Mouse (Mus musculus): ENCODE results near the gene Sorbs1. TPM values are rescaled to one million over a fixed set of nuclear protein-coding genes. Genes with fewer than 3 reads are reported as not detected.

Sorbs1 gene
- polyA plus RNA-seq, 1 experiment from 2014 or later: 111 TPM

GRCm38 (mm10) chr19:40414798-40415475 lies 98.6 kb downstream of the Sorbs1 start:
- no peak for TF ChIP-seq CTCF (IDR thresholded peaks at IDR 0.05; ENCODE audit: low read depth)
- no peak for TF ChIP-seq EP300 (optimal IDR thresholded peaks at IDR 0.05)
- DNase-seq (ENCODE audit: low spot score) (no peak), ATAC-seq (ENCODE audit: low FRiP score, low TSS enrichment) (no peak)
- Histone ChIP-seq H3K4me3 (ENCODE audit: low read depth, low read length) (no peak overlapping the region), H3K4me2 (replicated peaks; ENCODE audit: low read depth) (no peak overlapping the region), H3K27me3 (ENCODE audit: control insufficient read depth, insufficient read depth, low read length) (no peaks in the 10 kb centered on the region), H3K9ac (ENCODE audit: low read length) (no peak overlapping the region), H3K36me3 (ENCODE audit: control insufficient read depth, insufficient read depth, low read length) (no peaks in the 10 kb centered on the region), H3K9me3 (ENCODE audit: control insufficient read depth, low read length) (no peaks in the 10 kb centered on the region), H3K27ac (replicated peaks) (peak overlapping the region; percentile 71), H3K4me1 (replicated peaks; ENCODE audit: control insufficient read depth, insufficient read depth) (no peaks in the 10 kb centered on the region)
- WGBS: 66% methylated on average over 11 of the region's 11 CpGs

GRCm38 (mm10) chr19:40414386-40414785 lies 99.2 kb downstream of the Sorbs1 start:
- DNase-seq (ENCODE audit: low spot score) (no peak), ATAC-seq (ENCODE audit: low FRiP score, low TSS enrichment) (no peak)
- Histone ChIP-seq H3K36me3 (ENCODE audit: control insufficient read depth, insufficient read depth, low read length) (no peaks in the 10 kb centered on the region), H3K4me1 (replicated peaks; ENCODE audit: control insufficient read depth, insufficient read depth) (no peaks in the 10 kb centered on the region), H3K9ac (ENCODE audit: low read length) (no peak overlapping the region), H3K4me2 (replicated peaks; ENCODE audit: low read depth) (no peak overlapping the region), H3K9me3 (ENCODE audit: control insufficient read depth, low read length) (no peaks in the 10 kb centered on the region), H3K27me3 (ENCODE audit: control insufficient read depth, insufficient read depth, low read length) (no peaks in the 10 kb centered on the region), H3K27ac (replicated peaks) (no peak overlapping the region), H3K4me3 (ENCODE audit: low read depth, low read length) (no peak overlapping the region)
- WGBS: 71% methylated on average over 6 of the region's 6 CpGs
- no peak for TF ChIP-seq CTCF (IDR thresholded peaks at IDR 0.05; ENCODE audit: low read depth)
- TF ChIP-seq EP300 (optimal IDR thresholded peaks at IDR 0.05): no peak

- Histone ChIP-seq H3K4me3 (ENCODE audit: low read depth, low read length) (no peak overlapping the region), H3K27me3 (ENCODE audit: control insufficient read depth, insufficient read depth, low read length) (no peaks in the 10 kb centered on the region), H3K9me3 (ENCODE audit: control insufficient read depth, low read length) (no peaks in the 10 kb centered on the region), H3K27ac (replicated peaks) (peak overlapping the region; percentile 71), H3K9ac (ENCODE audit: low read length) (no peak overlapping the region), H3K4me1 (replicated peaks; ENCODE audit: control insufficient read depth, insufficient read depth) (no peaks in the 10 kb centered on the region), H3K36me3 (ENCODE audit: control insufficient read depth, insufficient read depth, low read length) (no peaks in the 10 kb centered on the region), H3K4me2 (replicated peaks; ENCODE audit: low read depth) (no peak overlapping the region)
- TF ChIP-seq EP300 (optimal IDR thresholded peaks at IDR 0.05): no peak
- no peak for TF ChIP-seq CTCF (IDR thresholded peaks at IDR 0.05; ENCODE audit: low read depth)
- DNase-seq (ENCODE audit: low spot score): no peak
- ATAC-seq (ENCODE audit: low FRiP score, low TSS enrichment): no peak
- WGBS: 48% methylated on average over 6 of the region's 6 CpGs
These were observed 102.2 kb downstream of the Sorbs1 start for GRCm38 (mm10) chr19:40411379-40411813.

GRCm38 (mm10) chr19:40410511-40410910 lies 103.1 kb downstream of the Sorbs1 start:
- peak overlapping the region; percentile 84 for H3K27ac ChIP-seq (replicated peaks)
- no peak overlapping the region for H3K9ac ChIP-seq (ENCODE audit: low read length)
- H3K27me3 ChIP-seq (ENCODE audit: control insufficient read depth, insufficient read depth, low read length): no peaks in the 10 kb centered on the region
- no peak overlapping the region for H3K4me3 ChIP-seq (ENCODE audit: low read depth, low read length)
- ATAC-seq (ENCODE audit: low FRiP score, low TSS enrichment) (no peak), DNase-seq (ENCODE audit: low spot score) (no peak)
- TF ChIP-seq CTCF (IDR thresholded peaks at IDR 0.05; ENCODE audit: low read depth): no peak
- no peak for TF ChIP-seq EP300 (optimal IDR thresholded peaks at IDR 0.05)
- peaks cover under 1% of the 10 kb centered on the region; the same call in 1 of the 2 replicates for H3K4me1 ChIP-seq (replicated peaks; ENCODE audit: control insufficient read depth, insufficient read depth)
- WGBS: 53% methylated on average over 4 of the region's 4 CpGs
- H3K36me3 ChIP-seq (ENCODE audit: control insufficient read depth, insufficient read depth, low read length): no peaks in the 10 kb centered on the region
- H3K4me2 ChIP-seq (replicated peaks; ENCODE audit: low read depth): no peak overlapping the region
- H3K9me3 ChIP-seq (ENCODE audit: control insufficient read depth, low read length): no peaks in the 10 kb centered on the region

- ATAC-seq (ENCODE audit: low FRiP score, low TSS enrichment): no peak
These were observed 103.5 kb downstream of the Sorbs1 start for GRCm38 (mm10) chr19:40410109-40410508.

GRCm38 (mm10) chr19:40409500-40410035 lies 104.0 kb downstream of the Sorbs1 start:
- peaks cover 2% of the 10 kb centered on the region; the same call in 1 of the 2 replicates for H3K4me1 ChIP-seq (replicated peaks; ENCODE audit: control insufficient read depth, insufficient read depth)
- H3K4me2 ChIP-seq (replicated peaks; ENCODE audit: low read depth): no peak overlapping the region
- H3K4me3 ChIP-seq (ENCODE audit: low read depth, low read length): no peak overlapping the region
- DNase-seq (ENCODE audit: low spot score): no peak
- no peaks in the 10 kb centered on the region for H3K36me3 ChIP-seq (ENCODE audit: control insufficient read depth, insufficient read depth, low read length)
- WGBS: 64% methylated on average over 11 of the region's 11 CpGs
- H3K9me3 ChIP-seq (ENCODE audit: control insufficient read depth, low read length): no peaks in the 10 kb centered on the region
- no peak overlapping the region for H3K9ac ChIP-seq (ENCODE audit: low read length)
- peak overlapping the region; percentile 84 for H3K27ac ChIP-seq (replicated peaks)
- no peaks in the 10 kb centered on the region for H3K27me3 ChIP-seq (ENCODE audit: control insufficient read depth, insufficient read depth, low read length)
- peak; percentile 17; the same call in 1 of the 2 replicates for ATAC-seq (ENCODE audit: low FRiP score, low TSS enrichment)
- TF ChIP-seq CTCF (IDR thresholded peaks at IDR 0.05; ENCODE audit: low read depth) (no peak), EP300 (optimal IDR thresholded peaks at IDR 0.05) (no peak)

More at GRCm38 (mm10) chr19:40410109-40410508, 103.5 kb downstream of the Sorbs1 start:
- no peak for DNase-seq (ENCODE audit: low spot score)
- H3K9ac ChIP-seq (ENCODE audit: low read length): 0 out of 2 replicates have a peak overlapping the region, but pooled peaks have one; percentile 1
- peak overlapping the region; percentile 84 for H3K27ac ChIP-seq (replicated peaks)
- no peak overlapping the region for H3K4me2 ChIP-seq (replicated peaks; ENCODE audit: low read depth)
- H3K27me3 ChIP-seq (ENCODE audit: control insufficient read depth, insufficient read depth, low read length): no peaks in the 10 kb centered on the region
- 44% methylated on average over 9 of the region's 9 CpGs for WGBS
- no peak overlapping the region for H3K4me3 ChIP-seq (ENCODE audit: low read depth, low read length)
- no peak for TF ChIP-seq CTCF (IDR thresholded peaks at IDR 0.05; ENCODE audit: low read depth)
- no peak for TF ChIP-seq EP300 (optimal IDR thresholded peaks at IDR 0.05)
- H3K36me3 ChIP-seq (ENCODE audit: control insufficient read depth, insufficient read depth, low read length): no peaks in the 10 kb centered on the region
- H3K9me3 ChIP-seq (ENCODE audit: control insufficient read depth, low read length): no peaks in the 10 kb centered on the region
- peaks cover 2% of the 10 kb centered on the region; the same call in 1 of the 2 replicates for H3K4me1 ChIP-seq (replicated peaks; ENCODE audit: control insufficient read depth, insufficient read depth)

All from stomach, postnatal 0 days (tissue).